Mouse (Mus musculus) thymus, adult 2 months (tissue): Measurements from ENCODE around the gene Polr2h.

Experiments
- CTCF ChIP-seq: fragments of 200-500 bp; IDR thresholded peaks from 2 replicates; pipeline ENCODE4 v1.5.1; 2012; ENCODE audit warnings: mild to moderate bottlenecking, control low read depth, low read length, moderate library complexity, borderline replicate concordance; ENCODE audit not compliant: control insufficient read depth, poor library complexity, insufficient read depth; ENCODE audit errors: extremely low read depth
- POLR2A ChIP-seq: fragments of 200-500 bp; IDR thresholded peaks from 2 replicates; pipeline ENCODE4 v1.6.1; 2012; ENCODE audit warnings: mild to moderate bottlenecking, low read length, control low read depth, moderate library complexity; ENCODE audit not compliant: control insufficient read depth, poor library complexity, insufficient read depth; ENCODE audit errors: extremely low read depth

DNA sequence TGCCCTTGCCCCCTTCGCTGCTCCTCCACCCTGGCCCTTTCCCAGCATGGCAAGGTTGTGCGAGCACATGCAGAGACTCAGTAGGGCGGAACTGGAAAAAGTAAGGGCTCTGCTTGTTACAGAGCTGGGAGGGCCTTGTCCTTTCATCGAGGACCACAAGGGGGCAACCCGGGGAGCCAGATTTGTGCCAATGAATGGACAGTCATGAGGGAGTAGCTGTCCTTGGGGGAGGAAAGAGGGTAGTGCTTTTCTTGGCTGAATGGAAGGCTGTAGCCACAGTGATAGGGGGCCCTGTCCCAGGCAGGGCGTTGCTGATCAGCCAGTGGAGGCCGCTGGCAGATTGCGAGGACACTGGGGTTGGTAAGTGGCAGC is 15.0 kb upstream of the Polr2h start:
- TF ChIP-seq POLR2A (no peak), CTCF (peak; percentile 72; the same call in 1 of the 2 replicates)
